Comparison of ENCODE assay signal across 26 mouse cellular contexts in genomic region chr16:39379959-39380358, GRCm38 (mm10).
A peak's percentile ranks its signal among the peaks of the same experiment; 100 is the strongest.
DNase-seq lines count a peak whose midpoint lies in the region; TF ChIP-seq lines count a peak whose summit lies in the region.
"Had no signal": no experiment of that assay in that cellular context is flagged by ENCODE, and none has a peak within 500 bp of the region (broad histone marks: within the 10 kb centered on the region; RNA-seq: fewer than 3 reads in every experiment).

No protein-coding gene starts in this region.

- H3K4me3 ChIP-seq in lung, adult 2 months (replicated peaks; ENCODE audit: extremely low read depth, low read depth, low read length): no peak overlapping the region
- H3K4me3 ChIP-seq: embryonic facial prominence, embryonic 15.5 days; forebrain, embryonic 12.5 days; intestine, embryonic 15.5 days; limb, embryonic 15.5 days; liver, embryonic 13.5 days; midbrain, embryonic 10.5 days; midbrain, embryonic 15.5 days had no signal

- DNase-seq in embryo, embryonic 10.5 days (ENCODE audit: low spot score): peak; percentile 18
- DNase-seq in embryo, embryonic 9.5 days (ENCODE audit: extremely low spot score): no peak
- peak; percentile 29 to 68 for DNase-seq in layer of hippocampus, adult 18-20 months (ENCODE audit: low spot score in 2 of 2)
- DNase-seq in layer of hippocampus, postnatal 10 days (ENCODE audit: low spot score in 2 of 2): no peak
- peak; percentile 19 to 25 for DNase-seq in layer of hippocampus, postnatal 25 days (ENCODE audit: extremely low spot score in 1 of 2, low spot score in 1 of 2)
- DNase-seq in spleen, adult 12 weeks (ENCODE audit: low spot score): no peak
- no peak for DNase-seq in lung, adult 2 months
- DNase-seq: adrenal gland, adult 2 months; cerebellum, adult 11 months; cerebellum, postnatal 10 days; gastrocnemius, postnatal 14 days; heart, postnatal 14 days; kidney, adult 2 months; kidney, postnatal 4 days; liver, embryonic 13.5 days; lung, adult 18-20 months; lung, postnatal 10 days; right cerebral cortex, postnatal 25 days; spleen, adult 18-20 months; thymus, postnatal 14 days had no signal

- 71% methylated on average over 7 of the region's 7 CpGs for WGBS in lung, adult 2 months

- no peak for TF ChIP-seq POLR2A in lung, adult 2 months (IDR thresholded peaks at IDR 0.05; ENCODE audit: borderline replicate concordance, extremely low read depth, low read depth, low read length)

- no peaks in the 10 kb centered on the region for H3K4me1 ChIP-seq in lung, adult 2 months (ENCODE audit: control insufficient read depth, insufficient read depth, low read length)
- H3K4me1 ChIP-seq: embryonic facial prominence, embryonic 15.5 days; intestine, embryonic 15.5 days; limb, embryonic 15.5 days; liver, embryonic 13.5 days; midbrain, embryonic 15.5 days had no signal

- no peak for TF ChIP-seq CTCF in lung, adult 2 months (IDR thresholded peaks at IDR 0.05; ENCODE audit: insufficient read depth, low read length)

Comparison
In these comparisons a context has a peak if more than half of its experiments do, and no peak if none do; other contexts are left out.
1. DNase-seq: peak in embryo, embryonic 10.5 days (single experiment), layer of hippocampus, adult 18-20 months (2 of 2) and layer of hippocampus, postnatal 25 days (2 of 2); none in embryo, embryonic 9.5 days (single experiment), layer of hippocampus, postnatal 10 days (0 of 2), spleen, adult 12 weeks (single experiment) and lung, adult 2 months (single experiment).